In genomic region chr7:15921796-15922195, GRCm38 (mm10) we compare ENCODE assay signal across 8 mouse cellular contexts. TPM values are rescaled to one million over a fixed set of nuclear protein-coding genes. Genes with fewer than 3 reads are reported as not detected.
DNase-seq lines count a peak whose midpoint lies in the region; ATAC-seq and TF ChIP-seq lines count a peak whose summit lies in the region.

No protein-coding gene starts in this region.

- no peak for TF ChIP-seq POLR2A in thymus, adult 2 months (IDR thresholded peaks at IDR 0.05; ENCODE audit: control insufficient read depth, extremely low read depth, insufficient read depth, low read length, poor library complexity)

- peak overlapping the region; percentile 70 for H3K27ac ChIP-seq in heart, embryonic 16.5 days (ENCODE audit: low read length)
- peak overlapping the region; percentile 95 for H3K27ac ChIP-seq in limb, embryonic 15.5 days
- peak overlapping the region; percentile 83 for H3K27ac ChIP-seq in midbrain, embryonic 14.5 days (replicated peaks; ENCODE audit: low read depth, low read length)
- H3K27ac ChIP-seq in thymus, adult 2 months (ENCODE audit: control insufficient read depth, insufficient read depth, low read length), result peak overlapping the region; percentile 43; the same call in 1 of the 2 replicates

- under 1% methylated on average over 10 of the region's 10 CpGs for WGBS in heart, embryonic 16.5 days
- 0% methylated on average over 10 of the region's 10 CpGs for WGBS in limb, embryonic 15.5 days
- WGBS in midbrain, embryonic 14.5 days, result 0% methylated on average over 10 of the region's 10 CpGs
- 1% methylated on average over 10 of the region's 10 CpGs for WGBS in thymus, adult 2 months

- peak overlapping the region; percentile 88 for H3K4me2 ChIP-seq in heart, embryonic 16.5 days (ENCODE audit: low read depth, low read length)
- peak overlapping the region; percentile 73 for H3K4me2 ChIP-seq in limb, embryonic 15.5 days
- peak overlapping the region; percentile 89 for H3K4me2 ChIP-seq in midbrain, embryonic 14.5 days (ENCODE audit: low read length)

- H3K4me1 ChIP-seq in E14TG2a.4 (replicated peaks; ENCODE audit: low read depth, low read length), result peaks cover 48% of the 10 kb centered on the region
- peaks cover 16% of the 10 kb centered on the region for H3K4me1 ChIP-seq in heart, embryonic 16.5 days (ENCODE audit: control insufficient read depth, insufficient read depth, low read length)
- H3K4me1 ChIP-seq in limb, embryonic 15.5 days, result peaks cover 25% of the 10 kb centered on the region
- peaks cover 24% of the 10 kb centered on the region for H3K4me1 ChIP-seq in midbrain, embryonic 14.5 days (ENCODE audit: control insufficient read depth, insufficient read depth, low read length)
- H3K4me1 ChIP-seq in thymus, adult 2 months (replicated peaks; ENCODE audit: control insufficient read depth, insufficient read depth, low read length), result peaks cover 24% of the 10 kb centered on the region

- H3K27me3 ChIP-seq in E14TG2a.4 (ENCODE audit: insufficient read depth, low read length), result peaks cover 26% of the 10 kb centered on the region
- H3K27me3 ChIP-seq in heart, embryonic 16.5 days (ENCODE audit: control insufficient read depth, insufficient read depth, low read length), result no peaks in the 10 kb centered on the region
- H3K27me3 ChIP-seq in limb, embryonic 15.5 days, result no peaks in the 10 kb centered on the region
- H3K27me3 ChIP-seq in midbrain, embryonic 14.5 days (ENCODE audit: control insufficient read depth, insufficient read depth, low read length), result no peaks in the 10 kb centered on the region
- H3K27me3 ChIP-seq in thymus, adult 2 months (ENCODE audit: control insufficient read depth, insufficient read depth, low read length), result no peaks in the 10 kb centered on the region

- peak; percentile 76 for DNase-seq in A20 (ENCODE audit: low read depth, low spot score)
- peak; percentile 69 for DNase-seq in embryo, embryonic 9.5 days (ENCODE audit: extremely low spot score)
- DNase-seq in midbrain, embryonic 14.5 days, result peak; percentile 75
- DNase-seq in thymus, adult 2 months, result peak; percentile 56
- DNase-seq in layer of hippocampus, postnatal 10 days (ENCODE audit: low spot score in 2 of 2), result no peak

- H3K36me3 ChIP-seq in E14TG2a.4 (ENCODE audit: insufficient read depth, low read length), result peaks cover 40% of the 10 kb centered on the region
- H3K36me3 ChIP-seq in heart, embryonic 16.5 days (ENCODE audit: control insufficient read depth, insufficient read depth), result peaks cover 21% of the 10 kb centered on the region
- peaks cover 32% of the 10 kb centered on the region for H3K36me3 ChIP-seq in limb, embryonic 15.5 days
- H3K36me3 ChIP-seq in midbrain, embryonic 14.5 days (ENCODE audit: control insufficient read depth, insufficient read depth, low read length), result peaks cover 32% of the 10 kb centered on the region
- H3K36me3 ChIP-seq in thymus, adult 2 months (ENCODE audit: control insufficient read depth, insufficient read depth, low read length), result peaks cover 16% of the 10 kb centered on the region; the same call in 1 of the 2 replicates

- ATAC-seq in heart, embryonic 16.5 days (replicated peaks; ENCODE audit: extremely low read depth, insufficient read depth, low FRiP score), result peak; percentile 46
- ATAC-seq in limb, embryonic 15.5 days (ENCODE audit: insufficient number of reproducible peaks, low FRiP score, low TSS enrichment, low read depth), result peak; percentile 36; the same call in 1 of the 2 replicates
- ATAC-seq in midbrain, embryonic 14.5 days (ENCODE audit: low FRiP score, low TSS enrichment), result peak; percentile 62

- peak overlapping the region; percentile 92 for H3K4me3 ChIP-seq in E14TG2a.4 (replicated peaks; ENCODE audit: low read length)
- peak overlapping the region; percentile 91 for H3K4me3 ChIP-seq in heart, embryonic 16.5 days (ENCODE audit: low read length)
- H3K4me3 ChIP-seq in limb, embryonic 15.5 days, result peak overlapping the region; percentile 63
- peak overlapping the region; percentile 82 for H3K4me3 ChIP-seq in midbrain, embryonic 14.5 days (replicated peaks; ENCODE audit: low read depth, low read length)
- H3K4me3 ChIP-seq in thymus, adult 2 months (ENCODE audit: control insufficient read depth, insufficient read depth, low read length), result peak overlapping the region; percentile 97

- H3K9me3 ChIP-seq in E14TG2a.4 (ENCODE audit: low read length), result no peaks in the 10 kb centered on the region
- H3K9me3 ChIP-seq in heart, embryonic 16.5 days (replicated peaks; ENCODE audit: control insufficient read depth, low read length), result no peaks in the 10 kb centered on the region
- no peaks in the 10 kb centered on the region for H3K9me3 ChIP-seq in limb, embryonic 15.5 days
- H3K9me3 ChIP-seq in midbrain, embryonic 14.5 days (ENCODE audit: control insufficient read depth, low read length), result no peaks in the 10 kb centered on the region

- TF ChIP-seq CTCF in E14TG2a.4 (conservative IDR thresholded peaks at IDR 0.05; ENCODE audit: low read length), result no peak
- no peak for TF ChIP-seq CTCF in thymus, adult 2 months (IDR thresholded peaks at IDR 0.05; ENCODE audit: borderline replicate concordance, control insufficient read depth, extremely low read depth, insufficient read depth, low read length, poor library complexity)

- H3K9ac ChIP-seq in heart, embryonic 16.5 days (ENCODE audit: low read length), result peak overlapping the region; percentile 78
- peak overlapping the region; percentile 65 for H3K9ac ChIP-seq in limb, embryonic 15.5 days
- H3K9ac ChIP-seq in midbrain, embryonic 14.5 days (replicated peaks; ENCODE audit: low read length), result peak overlapping the region; percentile 78

RNA-seq across cellular contexts. Expression of gene Selenow, which starts 0.4 kb away (rescaled TPM):
- 654 and 659 TPM in 2 replicates for polyA plus RNA-seq in heart, embryonic 16.5 days (2015; fragmentation: Nextera tagmentation; extraction: Ambion mirVana)
- polyA plus RNA-seq in limb, embryonic 15.5 days (2015; fragmentation: Nextera tagmentation; extraction: Ambion mirVana), result 871 and 889 TPM in 2 replicates
- polyA plus RNA-seq in midbrain, embryonic 14.5 days (2014; fragmentation: Nextera tagmentation; extraction: Ambion mirVana), result 1,539 and 1,832 TPM in 2 replicates
- polyA plus RNA-seq in thymus, adult 2 months (2012; rRNA removed), result 408 and 474 TPM in 2 replicates
- total RNA-seq in layer of hippocampus, postnatal 10 days (2021), result 1,000 to 10,000 TPM; 1,327 to 1,522 TPM

RNA-seq across cellular contexts. Expression of gene Nop53, which starts 24.1 kb away (rescaled TPM):
- polyA plus RNA-seq in heart, embryonic 16.5 days (2015; fragmentation: Nextera tagmentation; extraction: Ambion mirVana), result 128 and 154 TPM in 2 replicates
- polyA plus RNA-seq in limb, embryonic 15.5 days (2015; fragmentation: Nextera tagmentation; extraction: Ambion mirVana), result 196 and 208 TPM in 2 replicates
- 135 and 136 TPM in 2 replicates for polyA plus RNA-seq in midbrain, embryonic 14.5 days (2014; fragmentation: Nextera tagmentation; extraction: Ambion mirVana)
- polyA plus RNA-seq in thymus, adult 2 months (2012; rRNA removed), result 170 and 192 TPM in 2 replicates
- total RNA-seq in layer of hippocampus, postnatal 10 days (2021), result 100 to 1,000 TPM; 126 to 135 TPM

RNA-seq across cellular contexts. Expression of gene Crxos, which starts 39.4 kb away (rescaled TPM):
- polyA plus RNA-seq in heart, embryonic 16.5 days (2015; fragmentation: Nextera tagmentation; extraction: Ambion mirVana), result not detected in 2 replicates
- polyA plus RNA-seq in limb, embryonic 15.5 days (2015; fragmentation: Nextera tagmentation; extraction: Ambion mirVana), result not detected in 2 replicates
- 0.22 TPM in 1 of 2 replicates, not detected in the other for polyA plus RNA-seq in midbrain, embryonic 14.5 days (2014; fragmentation: Nextera tagmentation; extraction: Ambion mirVana)
- 0.55 TPM in 1 of 2 replicates, not detected in the other for polyA plus RNA-seq in thymus, adult 2 months (2012; rRNA removed)
- under 1 TPM in 1 of 2 experiments, not detected in 1; 0.23 TPM for total RNA-seq in layer of hippocampus, postnatal 10 days (2021)

RNA-seq across cellular contexts. Expression of gene Crx, which starts 42.0 kb away (rescaled TPM):
- not detected in 2 replicates for polyA plus RNA-seq in heart, embryonic 16.5 days (2015; fragmentation: Nextera tagmentation; extraction: Ambion mirVana)
- polyA plus RNA-seq in limb, embryonic 15.5 days (2015; fragmentation: Nextera tagmentation; extraction: Ambion mirVana), result not detected in 2 replicates
- polyA plus RNA-seq in midbrain, embryonic 14.5 days (2014; fragmentation: Nextera tagmentation; extraction: Ambion mirVana), result 0.18 TPM in 1 of 2 replicates, not detected in the other
- polyA plus RNA-seq in thymus, adult 2 months (2012; rRNA removed), result 0.16 TPM in 1 of 2 replicates, not detected in the other
- not detected for total RNA-seq in layer of hippocampus, postnatal 10 days (2021)

RNA-seq across cellular contexts. Expression of gene Ehd2, which starts 45.6 kb away (rescaled TPM):
- 61.8 and 66.7 TPM in 2 replicates for polyA plus RNA-seq in heart, embryonic 16.5 days (2015; fragmentation: Nextera tagmentation; extraction: Ambion mirVana)
- polyA plus RNA-seq in limb, embryonic 15.5 days (2015; fragmentation: Nextera tagmentation; extraction: Ambion mirVana), result 62.8 and 71.1 TPM in 2 replicates
- polyA plus RNA-seq in midbrain, embryonic 14.5 days (2014; fragmentation: Nextera tagmentation; extraction: Ambion mirVana), result 3.1 and 3.9 TPM in 2 replicates
- 15.0 and 17.4 TPM in 2 replicates for polyA plus RNA-seq in thymus, adult 2 months (2012; rRNA removed)
- total RNA-seq in layer of hippocampus, postnatal 10 days (2021), result 10 to 100 TPM in 1 of 2 experiments, 1 to 10 TPM in 1; 8.6 to 14.0 TPM

Comparison
In these comparisons a context has a peak if more than half of its experiments do, and no peak if none do; other contexts are left out.
1. DNase-seq: peak in A20 (single experiment), embryo, embryonic 9.5 days (single experiment), midbrain, embryonic 14.5 days (single experiment) and thymus, adult 2 months (single experiment); none in layer of hippocampus, postnatal 10 days (0 of 2).
2. H3K27ac ChIP-seq: peak in every context shown above with its lines; median percentile 95 in limb, embryonic 15.5 days; 83 in midbrain, embryonic 14.5 days; 70 in heart, embryonic 16.5 days; 43 in thymus, adult 2 months.
3. Peak in every context shown above with its lines, with median percentiles within 50 percentile points of each other: H3K4me3 ChIP-seq, ATAC-seq, H3K4me2 ChIP-seq and H3K9ac ChIP-seq.